Comparison of ENCODE assay signal across 14 mouse cellular contexts in the genomic region with DNA sequence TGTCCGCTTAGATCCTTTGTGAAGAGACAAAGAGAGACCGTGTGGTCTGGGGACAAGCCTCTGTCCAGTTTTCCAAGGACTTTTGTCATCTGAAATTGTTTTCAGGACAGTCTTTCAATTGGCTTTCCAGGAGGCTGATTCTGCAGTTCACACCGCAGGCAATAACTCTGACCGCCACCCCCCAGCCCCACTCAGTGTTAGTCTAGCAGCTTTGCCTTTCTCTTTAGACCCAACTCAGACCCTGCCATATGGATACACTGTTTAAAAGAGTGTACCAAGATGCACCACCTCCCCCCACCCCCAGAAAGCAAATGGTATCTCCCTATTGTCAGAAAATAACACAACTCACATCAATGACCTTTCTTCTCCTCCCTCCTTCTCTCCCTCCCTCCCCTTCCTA. TPM values are rescaled to one million over a fixed set of nuclear protein-coding genes. Genes with fewer than 3 reads are reported as not detected.
DNase-seq lines count a peak whose midpoint lies in the region; ATAC-seq and TF ChIP-seq lines count a peak whose summit lies in the region.
"Had no signal": no experiment of that assay in that cellular context is flagged by ENCODE, and none has a peak within 500 bp of the region (broad histone marks: within the 10 kb centered on the region; RNA-seq: fewer than 3 reads in every experiment).

No protein-coding gene starts in this region.

- no peak overlapping the region for H3K4me2 ChIP-seq in forebrain, embryonic 11.5 days (ENCODE audit: low read depth, low read length, severe bottlenecking)
- H3K4me2 ChIP-seq in hindbrain, embryonic 15.5 days, result peak overlapping the region; percentile 21
- H3K4me2 ChIP-seq in midbrain, postnatal 0 days (ENCODE audit: low read depth, low read length, poor library complexity, severe bottlenecking), result no peak overlapping the region
- H3K4me2 ChIP-seq: embryonic facial prominence, embryonic 12.5 days; limb, embryonic 12.5 days had no signal

- peak; percentile 54 for DNase-seq in R1 (ENCODE audit: low read depth, low spot score)
- no peak for DNase-seq in forebrain, embryonic 11.5 days (ENCODE audit: low spot score)
- DNase-seq in midbrain, postnatal 0 days (ENCODE audit: low spot score), result no peak
- no peak for DNase-seq in B cell, adult 2 months
- no peak for DNase-seq in spleen, postnatal 36 days (ENCODE audit: low spot score in 2 of 2)
- DNase-seq in adrenal gland, postnatal 36 days, result no peak
- DNase-seq: cerebellum, adult 11 months; heart, adult 2 months; heart, postnatal 4 days; lung, adult 18-20 months; thymus, adult 2 months had no signal

- TF ChIP-seq CTCF in midbrain, postnatal 0 days (IDR thresholded peaks at IDR 0.05), result no peak

- H3K27me3 ChIP-seq in forebrain, embryonic 11.5 days (ENCODE audit: control insufficient read depth, insufficient read depth, low read length), result no peaks in the 10 kb centered on the region
- no peaks in the 10 kb centered on the region for H3K27me3 ChIP-seq in hindbrain, embryonic 15.5 days
- H3K27me3 ChIP-seq in midbrain, postnatal 0 days (ENCODE audit: insufficient read depth, low read length), result no peaks in the 10 kb centered on the region
- H3K27me3 ChIP-seq: embryonic facial prominence, embryonic 12.5 days; limb, embryonic 12.5 days had no signal

- H3K4me1 ChIP-seq in forebrain, embryonic 11.5 days (replicated peaks; ENCODE audit: control insufficient read depth, insufficient read depth, low read length), result no peaks in the 10 kb centered on the region
- peaks cover 12% of the 10 kb centered on the region for H3K4me1 ChIP-seq in hindbrain, embryonic 15.5 days (replicated peaks)
- no peaks in the 10 kb centered on the region for H3K4me1 ChIP-seq in midbrain, postnatal 0 days (ENCODE audit: insufficient read depth, low read length)
- H3K4me1 ChIP-seq: embryonic facial prominence, embryonic 12.5 days; limb, embryonic 12.5 days had no signal

- no peak overlapping the region for H3K4me3 ChIP-seq in forebrain, embryonic 11.5 days (ENCODE audit: low read depth, low read length)
- no peak overlapping the region for H3K4me3 ChIP-seq in hindbrain, embryonic 15.5 days
- H3K4me3 ChIP-seq in midbrain, postnatal 0 days (ENCODE audit: low read depth, low read length), result no peak overlapping the region
- H3K4me3 ChIP-seq: embryonic facial prominence, embryonic 12.5 days; heart, adult 2 months; limb, embryonic 12.5 days had no signal

- H3K9me3 ChIP-seq in forebrain, embryonic 11.5 days (ENCODE audit: control insufficient read depth, low read length), result no peaks in the 10 kb centered on the region
- H3K9me3 ChIP-seq in hindbrain, embryonic 15.5 days, result no peaks in the 10 kb centered on the region
- H3K9me3 ChIP-seq in midbrain, postnatal 0 days (ENCODE audit: low read length), result no peaks in the 10 kb centered on the region
- H3K9me3 ChIP-seq: embryonic facial prominence, embryonic 12.5 days had no signal

- H3K36me3 ChIP-seq in forebrain, embryonic 11.5 days (ENCODE audit: control insufficient read depth, insufficient read depth, low read length), result no peaks in the 10 kb centered on the region
- H3K36me3 ChIP-seq in hindbrain, embryonic 15.5 days, result no peaks in the 10 kb centered on the region
- no peaks in the 10 kb centered on the region for H3K36me3 ChIP-seq in midbrain, postnatal 0 days (ENCODE audit: insufficient read depth, low read length)
- H3K36me3 ChIP-seq: embryonic facial prominence, embryonic 12.5 days; limb, embryonic 12.5 days had no signal

- 54% methylated on average over 4 of the region's 4 CpGs for WGBS in forebrain, embryonic 11.5 days
- 34% methylated on average over 4 of the region's 4 CpGs for WGBS in hindbrain, embryonic 15.5 days
- 62% methylated on average over 4 of the region's 4 CpGs for WGBS in midbrain, postnatal 0 days

- H3K9ac ChIP-seq in forebrain, embryonic 11.5 days (ENCODE audit: low read length), result no peak overlapping the region
- H3K9ac ChIP-seq in hindbrain, embryonic 15.5 days, result no peak overlapping the region
- H3K9ac ChIP-seq in midbrain, postnatal 0 days (replicated peaks; ENCODE audit: low read length, poor library complexity, severe bottlenecking), result no peak overlapping the region
- H3K9ac ChIP-seq: embryonic facial prominence, embryonic 12.5 days; limb, embryonic 12.5 days had no signal

- H3K27ac ChIP-seq in forebrain, embryonic 11.5 days (ENCODE audit: low read depth, low read length), result no peak overlapping the region; the same call in 1 of the 2 replicates
- peak overlapping the region; percentile 57 for H3K27ac ChIP-seq in hindbrain, embryonic 15.5 days (replicated peaks)
- peak overlapping the region; percentile 14; the same call in 1 of the 2 replicates for H3K27ac ChIP-seq in midbrain, postnatal 0 days (ENCODE audit: low read depth, low read length)
- H3K27ac ChIP-seq: embryonic facial prominence, embryonic 12.5 days; heart, adult 2 months; limb, embryonic 12.5 days had no signal

- ATAC-seq in forebrain, embryonic 11.5 days (replicated peaks; ENCODE audit: low FRiP score), result peak; percentile 79
- ATAC-seq in hindbrain, embryonic 15.5 days (ENCODE audit: low FRiP score, low read depth), result peak; percentile 61; the same call in 1 of the 2 replicates
- ATAC-seq in midbrain, postnatal 0 days (ENCODE audit: low FRiP score), result no peak

RNA-seq across cellular contexts. Expression of a gene that starts 35.6 kb away (rescaled TPM):
- 37.8 and 39.4 TPM in 2 replicates for polyA plus RNA-seq in forebrain, embryonic 11.5 days (2014; fragmentation: Nextera tagmentation; extraction: Ambion mirVana)
- 30.9 and 34.8 TPM in 2 replicates for polyA plus RNA-seq in hindbrain, embryonic 15.5 days (2015; fragmentation: Nextera tagmentation; extraction: Ambion mirVana)
- 37.9 and 57.7 TPM in 2 replicates for total RNA-seq in midbrain, postnatal 0 days (2014; rRNA removed)
- 33.5 and 34.2 TPM in 2 replicates for polyA plus RNA-seq in midbrain, postnatal 0 days (2015; fragmentation: Nextera tagmentation; extraction: Ambion mirVana)
- total RNA-seq in adrenal gland, postnatal 36 days (2021), result 10 to 100 TPM; 16.9 to 18.4 TPM
